Mouse (Mus musculus): ENCODE data around the gene Dpm2. TPM values are rescaled to one million over a fixed set of nuclear protein-coding genes. Genes with fewer than 3 reads are reported as not detected.

Dpm2 gene
- total RNA-seq, 2 experiments from 2014 or later, result 60.5 to 61.1 TPM

DNA sequence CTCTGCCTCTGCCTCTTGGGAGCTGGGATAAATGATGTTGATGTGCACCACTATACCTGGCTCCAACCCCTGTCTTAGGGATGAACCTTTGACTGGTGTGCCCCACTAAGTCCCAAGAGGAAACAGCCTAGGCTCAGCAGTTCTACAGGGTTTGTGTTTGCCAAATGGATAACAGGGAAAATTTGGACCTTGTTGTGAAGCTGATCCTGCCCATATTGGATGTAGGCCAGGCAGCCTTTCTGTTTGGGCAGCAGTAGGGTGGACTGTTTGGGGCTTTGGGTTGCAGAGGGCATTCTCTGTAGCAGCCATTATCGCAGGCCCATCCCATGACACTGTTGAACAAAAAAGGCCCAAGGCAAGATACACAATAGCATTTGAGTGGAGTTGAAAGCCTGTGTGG lies 23.7 kb upstream of the Dpm2 start:
- no peak for DNase-seq

DNA sequence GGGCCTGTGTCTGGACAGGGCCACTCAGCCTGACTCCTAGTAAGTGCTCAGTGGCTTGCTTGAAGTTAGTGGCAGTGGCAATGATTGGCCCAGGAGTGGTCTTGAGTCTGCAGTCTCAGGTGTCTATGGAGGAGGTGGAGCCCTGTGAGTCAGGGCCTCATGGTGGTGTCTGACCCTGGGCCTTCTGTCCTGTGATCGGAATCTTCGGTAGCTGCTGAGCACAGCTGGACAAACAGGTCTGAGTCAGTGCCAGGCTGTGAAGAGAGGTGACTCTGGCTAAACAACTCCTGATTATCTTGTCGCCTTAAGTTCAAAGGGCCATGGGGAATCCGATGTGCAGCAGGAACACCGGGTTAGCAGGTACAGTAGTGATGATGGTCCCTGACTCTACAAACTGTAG lies 23.3 kb upstream of the Dpm2 start:
- DNase-seq, result no peak

GRCm38 (mm10) chr2:32547964-32548739 lies 22.5 kb upstream of the Dpm2 start:
- peak; percentile 81 to 89 for DNase-seq

DNA sequence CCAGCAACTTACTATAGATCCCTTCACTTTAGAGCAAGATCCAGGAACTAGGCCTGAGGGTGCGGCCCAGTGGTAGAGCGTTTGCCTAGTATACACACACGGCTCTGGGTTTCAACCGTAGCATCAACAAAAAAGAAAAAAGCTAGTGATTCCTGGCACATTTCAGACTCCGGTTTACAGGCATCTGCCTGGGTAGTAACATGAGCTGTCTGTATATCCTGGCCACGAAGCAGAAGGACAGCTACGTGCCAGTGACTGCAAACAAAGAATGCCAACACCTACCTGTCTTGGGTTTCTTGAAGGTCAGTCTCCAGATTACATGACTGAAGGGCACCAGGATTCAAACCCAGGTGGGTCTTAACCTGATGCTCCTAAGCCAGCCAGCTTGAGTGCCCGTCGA lies 21.5 kb upstream of the Dpm2 start:
- DNase-seq, result no peak

GRCm38 (mm10) chr2:32549764-32550163 lies 20.9 kb upstream of the Dpm2 start:
- DNase-seq, result peak; percentile 33 to 68

DNA sequence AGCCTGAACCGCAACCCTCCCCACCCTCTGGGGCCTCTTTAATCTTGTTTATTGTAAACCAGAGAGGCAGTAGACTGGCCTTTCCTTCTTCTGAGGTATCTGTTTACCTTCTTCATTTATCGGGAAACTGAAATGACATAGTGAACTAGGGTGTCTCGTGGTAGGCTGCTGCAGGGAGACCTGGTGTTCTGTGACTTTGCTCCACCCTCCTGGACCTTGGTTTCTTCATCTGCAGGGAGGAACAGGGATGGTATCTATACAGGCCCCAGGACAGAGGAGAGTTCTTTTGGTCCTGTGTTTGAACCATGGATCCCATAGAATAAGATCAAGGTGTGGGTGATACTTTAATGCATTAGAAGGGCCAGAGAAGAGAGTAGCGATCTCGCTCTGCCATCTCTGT lies 19.4 kb upstream of the Dpm2 start:
- DNase-seq, result no peak

DNA sequence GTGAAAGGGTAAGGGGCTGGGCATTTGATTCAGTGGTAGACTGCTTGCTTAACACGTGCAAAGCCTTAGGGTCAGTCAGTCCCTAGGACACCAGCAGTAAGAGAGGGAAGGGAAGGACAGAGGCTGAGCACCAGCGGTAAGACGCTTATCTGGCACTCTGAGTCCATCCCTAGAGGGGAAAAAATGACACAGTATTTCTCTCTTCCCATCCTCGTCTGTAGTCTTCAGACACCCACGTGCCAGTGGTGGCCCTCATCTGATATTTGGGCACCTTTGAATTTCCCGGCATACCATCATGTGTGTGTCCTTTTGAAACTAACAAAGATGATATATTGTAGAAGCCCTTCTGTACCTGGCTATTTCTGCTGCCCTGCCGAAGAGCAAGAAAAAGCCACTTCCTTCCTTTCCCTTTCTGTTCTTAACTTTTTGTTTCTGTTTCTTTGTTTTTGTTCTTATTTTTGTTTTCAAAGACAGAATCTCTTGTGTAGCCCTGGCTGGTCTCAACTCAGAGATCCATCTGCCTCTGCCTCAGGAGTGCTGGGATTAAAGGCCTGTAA lies 17.0 kb upstream of the Dpm2 start:
- DNase-seq, result no peak

DNA sequence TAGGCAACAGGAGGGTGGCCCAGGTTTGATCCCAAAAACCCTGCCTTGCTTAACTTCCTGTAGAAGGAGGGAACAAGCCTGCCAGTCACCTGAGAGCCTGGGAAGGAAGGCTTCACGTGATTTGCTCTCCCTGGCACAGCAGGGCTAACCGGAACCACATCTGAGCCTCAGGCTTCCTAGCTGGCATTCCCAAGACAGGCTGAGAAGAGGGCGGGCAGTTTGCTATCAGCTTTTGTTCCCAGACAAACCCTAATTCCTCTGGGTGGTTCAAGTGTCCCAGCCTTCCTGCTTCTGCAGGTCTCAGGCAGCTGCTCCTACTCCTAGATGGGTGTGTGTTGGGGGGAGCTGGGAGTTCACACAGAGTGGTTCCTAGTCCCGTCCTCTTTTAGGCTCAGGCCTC lies 15.2 kb upstream of the Dpm2 start:
- DNase-seq, result no peak

GRCm38 (mm10) chr2:32556019-32556418 lies 14.6 kb upstream of the Dpm2 start:
- DNase-seq, result no peak

DNA sequence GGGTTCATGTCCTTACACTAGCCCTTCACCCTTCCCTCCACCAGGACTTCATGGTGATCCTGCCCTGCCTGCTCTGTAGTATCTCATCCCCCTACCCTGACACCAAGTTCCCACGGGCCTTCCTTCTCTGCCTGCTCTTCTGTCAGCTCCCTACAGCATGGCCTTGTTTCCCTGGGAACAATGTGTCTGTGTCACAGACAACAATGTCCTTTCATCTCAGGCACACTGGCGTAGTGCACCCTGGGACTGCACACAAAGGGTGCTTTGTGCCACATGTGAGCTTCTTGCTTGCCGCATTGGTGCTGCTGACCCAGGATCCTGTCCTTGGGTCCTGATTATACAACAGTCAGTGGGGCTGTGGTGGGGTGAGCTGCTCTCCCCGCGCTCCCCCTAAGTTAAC lies 11.1 kb upstream of the Dpm2 start:
- no peak for DNase-seq

DNA sequence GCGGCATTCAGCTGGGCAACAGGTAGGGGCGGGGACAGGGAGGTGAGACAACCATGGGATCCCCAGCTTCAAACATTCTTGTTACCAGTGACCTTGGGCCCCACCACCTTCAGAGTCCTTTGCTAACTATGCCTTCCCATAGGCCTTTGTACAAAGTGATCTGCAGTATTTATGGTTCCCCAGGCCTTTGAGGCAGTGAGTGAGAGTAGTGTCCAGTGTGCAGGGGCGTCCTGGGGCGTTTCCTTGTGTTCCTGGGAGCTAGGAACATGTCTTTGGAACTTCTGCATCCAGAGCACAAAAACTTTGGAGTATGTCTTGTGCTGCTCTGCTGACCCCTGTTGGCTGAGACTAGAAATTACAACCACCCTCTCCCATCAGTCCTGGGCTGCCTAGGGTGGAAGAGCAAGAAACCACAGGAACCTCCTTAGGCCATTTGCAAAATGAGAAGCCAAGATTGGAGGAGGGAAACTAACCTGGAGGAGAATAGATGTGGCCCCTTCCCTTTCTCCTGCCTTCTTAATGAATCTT lies 4.1 kb upstream of the Dpm2 start:
- DNase-seq, result peak; percentile 65 to 77

GRCm38 (mm10) chr2:32568149-32568548 lies 2.5 kb upstream of the Dpm2 start:
- no peak for DNase-seq

GRCm38 (mm10) chr2:32568941-32569340 lies 1.7 kb upstream of the Dpm2 start:
- DNase-seq, result no peak

GRCm38 (mm10) chr2:32572196-32572595 lies 1.5 kb downstream of the Dpm2 start:
- DNase-seq, result no peak

- no peak for DNase-seq
Observed at GRCm38 (mm10) chr2:32574497-32574896, 3.8 kb downstream of the Dpm2 start, which contains the start of gene Pip5kl1. Pip5kl1 (plus strand) TSS chr2:32574797.

- DNase-seq, result peak; percentile 47 to 48
Observed at GRCm38 (mm10) chr2:32574901-32575585, 4.4 kb downstream of the Dpm2 start.

DNA sequence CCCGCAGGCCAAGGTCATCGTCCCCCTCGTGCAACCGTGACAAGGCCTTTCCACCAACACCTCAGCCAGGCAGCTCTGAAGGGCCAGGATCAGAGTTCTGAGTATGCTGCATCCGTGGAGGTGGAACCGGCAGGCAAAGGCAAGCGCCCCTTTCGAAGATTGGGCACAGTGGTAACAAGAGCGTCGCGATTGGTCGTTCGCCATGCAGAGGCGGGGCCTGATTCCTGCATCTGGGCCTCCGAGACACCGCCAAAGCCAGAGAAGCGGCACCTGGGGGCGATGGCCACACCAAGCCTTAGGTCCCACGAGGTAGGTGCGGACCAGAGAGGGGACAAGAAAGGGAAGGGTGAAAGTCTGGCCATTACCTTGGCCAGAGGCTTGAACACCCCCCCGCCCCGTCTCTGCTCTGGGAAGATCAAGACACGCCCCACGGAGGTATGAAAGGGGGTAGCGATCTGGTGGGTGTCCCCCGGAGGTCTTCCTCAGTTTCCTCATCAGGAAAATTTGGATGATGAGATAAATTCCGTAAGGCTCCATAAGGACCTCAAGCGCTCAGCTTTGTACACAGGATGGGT lies 5.0 kb downstream of the Dpm2 start, which contains the start of gene 9430097D07Rik:
Gene 9430097D07Rik (minus strand): TSS at position 99 of the 575 bp plus-strand sequence.
- DNase-seq, result peak in 1 of 2 experiments; percentile 39

DNA sequence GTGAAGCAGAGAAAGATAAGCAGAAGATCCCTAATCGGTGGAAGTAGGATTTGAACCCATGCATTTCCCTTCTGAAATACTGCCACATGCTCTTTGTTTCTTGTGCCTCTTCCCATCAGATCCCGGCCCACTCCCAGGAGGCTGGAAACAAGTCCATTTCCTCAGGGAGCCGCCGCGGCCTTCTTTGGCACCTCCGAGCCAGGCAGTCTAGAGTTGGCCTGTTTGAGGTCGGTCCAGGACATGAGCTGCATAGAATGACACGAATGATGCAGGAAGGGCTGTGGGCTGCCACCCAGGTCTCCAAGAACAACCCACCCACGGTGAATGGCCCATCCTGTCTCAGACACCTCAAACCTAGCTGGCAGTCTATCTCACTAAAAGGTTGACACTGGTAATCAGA lies 5.9 kb downstream of the Dpm2 start:
- DNase-seq, result no peak

GRCm38 (mm10) chr2:32578146-32579046 lies 7.7 kb downstream of the Dpm2 start:
- DNase-seq, result peak; percentile 59 to 61

- DNase-seq, result peak; percentile 30 to 52
Observed at GRCm38 (mm10) chr2:32581450-32582095, 10.9 kb downstream of the Dpm2 start.
